Mouse (Mus musculus): ENCODE measurements around the gene Psma5. TPM values are rescaled to one million over a fixed set of nuclear protein-coding genes. Genes with fewer than 3 reads are reported as not detected.
A peak's percentile ranks its signal among the peaks of the same experiment; 100 is the strongest.
"Not testable (repeated sequence)": the region's sequence is repeated elsewhere in the genome, so short reads cannot be mapped to it uniquely, and the experiment has no call there.

Psma5 gene
- polyA plus RNA-seq, 1 experiment from 2014 or later: 321 TPM

DNA sequence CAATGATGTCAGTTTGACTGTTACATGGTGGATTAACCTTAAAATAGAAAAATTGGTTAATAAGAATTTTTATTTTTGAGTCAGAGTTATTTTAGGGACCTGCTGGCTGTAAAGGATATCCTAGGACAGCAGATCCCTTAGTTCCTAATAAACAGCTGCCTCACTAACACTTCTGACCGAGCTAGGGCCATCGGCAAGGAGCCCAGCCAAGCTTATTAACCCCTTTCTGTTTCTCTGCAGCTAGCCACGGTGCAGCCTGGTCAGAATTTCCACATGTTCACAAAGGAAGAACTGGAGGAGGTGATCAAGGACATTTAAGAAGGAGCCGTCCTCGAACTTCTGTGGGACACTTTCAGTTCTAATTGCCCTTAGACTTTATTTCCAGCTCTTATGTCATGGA, 22.8 kb downstream of the Psma5 start:
- not testable (repeated sequence) for H3K9me3 ChIP-seq (ENCODE audit: low read length); ATAC-seq (ENCODE audit: low FRiP score, low TSS enrichment); H3K9ac ChIP-seq (replicated peaks; ENCODE audit: low read length); H3K27me3 ChIP-seq (ENCODE audit: insufficient read depth, low read length); H3K4me2 ChIP-seq (replicated peaks; ENCODE audit: low read depth, low read length); H3K4me1 ChIP-seq (ENCODE audit: insufficient read depth, low read length); H3K27ac ChIP-seq (ENCODE audit: low read length); H3K4me3 ChIP-seq (ENCODE audit: low read length)
- WGBS: 92% methylated on average over 5 of the region's 5 CpGs
- H3K36me3 ChIP-seq (ENCODE audit: insufficient read depth, low read length): peaks cover 26% of the 10 kb centered on the region

DNA sequence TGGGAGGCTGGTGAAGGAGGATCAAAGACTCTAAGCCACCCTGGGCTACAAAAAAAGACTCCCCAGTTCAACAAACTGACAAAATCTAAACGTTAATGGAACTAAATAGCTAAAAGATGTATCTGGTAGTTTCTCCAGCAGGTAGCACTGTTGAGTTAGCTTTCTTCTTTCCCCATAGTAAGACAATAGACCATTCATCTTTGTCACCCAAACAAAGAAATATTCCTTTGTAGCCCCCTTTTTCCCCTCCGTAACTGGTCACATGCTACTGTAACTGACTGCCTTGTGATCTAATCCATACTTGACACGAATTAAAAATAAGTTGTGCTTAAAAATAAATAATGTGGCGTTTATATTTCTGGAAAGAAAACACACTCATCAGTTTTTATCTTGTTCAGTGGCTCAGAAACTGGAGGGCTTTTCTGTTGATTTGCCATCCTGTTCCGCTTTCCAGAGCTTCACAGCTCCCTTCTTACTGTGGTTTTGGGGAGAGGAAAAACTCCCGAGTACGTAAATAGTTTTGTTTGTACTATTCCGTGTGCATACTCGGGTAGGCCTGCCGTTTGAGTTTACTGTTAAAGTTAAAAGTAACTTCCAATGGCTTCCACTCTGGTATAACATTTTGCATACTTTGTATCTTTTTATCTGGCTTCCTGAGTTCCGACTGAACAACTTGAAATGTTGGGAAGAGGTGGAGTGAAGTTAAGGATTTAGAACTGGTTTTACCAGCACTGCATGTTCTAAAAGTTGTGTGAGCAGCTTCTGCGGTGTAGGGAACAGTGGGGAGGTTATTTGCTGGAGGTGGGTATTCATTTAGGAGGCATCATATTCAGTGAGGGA, 25.9 kb downstream of the Psma5 start:
- Histone ChIP-seq H3K9ac (replicated peaks; ENCODE audit: low read length) (peak overlapping the region; percentile 86), H3K4me3 (ENCODE audit: low read length) (peak overlapping the region; percentile 85), H3K9me3 (ENCODE audit: low read length) (no peaks in the 10 kb centered on the region), H3K36me3 (ENCODE audit: insufficient read depth, low read length) (peaks cover 10% of the 10 kb centered on the region), H3K27me3 (ENCODE audit: insufficient read depth, low read length) (no peaks in the 10 kb centered on the region), H3K4me1 (ENCODE audit: insufficient read depth, low read length) (peaks cover 37% of the 10 kb centered on the region), H3K4me2 (replicated peaks; ENCODE audit: low read depth, low read length) (peak overlapping the region; percentile 96), H3K27ac (ENCODE audit: low read length) (peak overlapping the region; percentile 87)
- 18% methylated on average over 12 of the region's 12 CpGs for WGBS
- no peak for ATAC-seq (ENCODE audit: low FRiP score, low TSS enrichment)

DNA sequence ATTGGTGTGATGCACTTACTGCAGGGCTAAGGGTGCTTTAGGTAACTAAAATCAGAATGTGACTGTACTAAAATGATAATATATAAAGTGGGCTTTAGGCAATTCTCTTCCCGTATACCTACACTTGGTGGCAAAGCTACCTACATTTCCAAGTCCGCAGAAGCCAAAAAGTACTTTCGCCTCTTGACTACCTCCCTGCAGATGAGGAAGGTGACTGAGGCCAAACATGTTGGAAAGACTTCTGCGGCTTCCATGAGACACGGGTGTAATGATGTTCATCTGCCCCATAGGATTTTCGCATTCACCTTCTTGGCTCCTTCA, 26.5 kb downstream of the Psma5 start:
- ATAC-seq (ENCODE audit: low FRiP score, low TSS enrichment): no peak
- H3K9ac ChIP-seq (replicated peaks; ENCODE audit: low read length): peak overlapping the region; percentile 86
- peak overlapping the region; percentile 85 for H3K4me3 ChIP-seq (ENCODE audit: low read length)
- 9% methylated on average over 6 of the region's 6 CpGs for WGBS
- H3K27ac ChIP-seq (ENCODE audit: low read length): peak overlapping the region; percentile 87
- H3K4me1 ChIP-seq (ENCODE audit: insufficient read depth, low read length): peaks cover 43% of the 10 kb centered on the region
- no peaks in the 10 kb centered on the region for H3K27me3 ChIP-seq (ENCODE audit: insufficient read depth, low read length)
- no peaks in the 10 kb centered on the region for H3K9me3 ChIP-seq (ENCODE audit: low read length)
- peak overlapping the region; percentile 96 for H3K4me2 ChIP-seq (replicated peaks; ENCODE audit: low read depth, low read length)
- peaks cover 5% of the 10 kb centered on the region; the same call in 1 of the 2 replicates for H3K36me3 ChIP-seq (ENCODE audit: insufficient read depth, low read length)

DNA sequence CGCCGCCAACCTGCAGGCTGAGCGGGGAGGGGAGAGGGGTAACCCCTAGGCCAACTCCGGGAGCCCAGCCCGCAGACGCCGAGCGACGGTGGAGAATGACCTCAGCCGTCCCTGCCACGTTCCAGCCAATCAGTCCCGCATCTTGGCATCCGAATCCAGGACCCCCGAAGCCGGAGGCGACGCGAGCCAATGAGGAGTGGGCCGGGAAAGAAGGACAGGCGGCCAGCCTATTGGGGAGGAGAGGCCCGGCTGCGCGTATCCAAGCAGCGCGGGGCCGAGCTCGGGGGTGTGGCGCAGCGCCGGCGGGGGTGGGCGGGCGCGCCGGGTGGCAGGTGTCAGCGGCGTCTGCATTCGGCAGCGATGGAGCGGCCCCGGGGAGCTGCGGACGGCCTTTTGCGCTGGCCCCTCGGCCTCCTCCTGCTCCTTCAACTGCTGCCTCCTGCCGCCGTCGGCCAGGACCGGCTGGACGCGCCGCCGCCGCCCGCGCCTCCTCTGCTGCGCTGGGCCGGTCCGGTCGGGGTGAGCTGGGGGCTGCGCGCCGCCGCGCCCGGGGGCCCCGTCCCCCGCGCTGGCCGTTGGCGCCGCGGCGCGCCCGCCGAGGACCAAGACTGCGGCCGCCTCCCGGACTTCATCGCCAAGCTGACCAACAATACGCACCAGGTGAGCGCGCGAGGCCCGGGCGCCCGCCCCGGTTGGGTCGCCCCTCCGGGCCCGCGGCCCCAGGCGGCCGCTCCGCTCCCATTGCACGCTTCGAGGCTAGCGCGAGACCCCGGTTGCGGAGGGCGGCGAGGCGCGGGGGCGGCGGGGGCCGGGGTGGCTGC, 27.3 kb downstream of the Psma5 start, which contains the start of gene Sort1:
Gene Sort1 (plus strand): TSS at position 302 of the 821 bp plus-strand sequence.
- H3K4me3 ChIP-seq (ENCODE audit: low read length): peak within 1 kb of the TSS; percentile 85
- H3K9ac ChIP-seq (replicated peaks; ENCODE audit: low read length): peak within 1 kb of the TSS; percentile 86
- H3K27me3 ChIP-seq (ENCODE audit: insufficient read depth, low read length): no peaks in the 10 kb centered on the region
- WGBS: 0% methylated on average over 77 of the region's 109 CpGs
- H3K4me1 ChIP-seq (ENCODE audit: insufficient read depth, low read length): peaks cover 50% of the 10 kb centered on the region
- ATAC-seq (ENCODE audit: low FRiP score, low TSS enrichment): peak; percentile 98
- H3K9me3 ChIP-seq (ENCODE audit: low read length): no peaks in the 10 kb centered on the region
- H3K4me2 ChIP-seq (replicated peaks; ENCODE audit: low read depth, low read length): peak within 1 kb of the TSS; percentile 96
- H3K27ac ChIP-seq (ENCODE audit: low read length): peak within 1 kb of the TSS; percentile 87
- peaks cover 5% of the 10 kb centered on the region; the same call in 1 of the 2 replicates for H3K36me3 ChIP-seq (ENCODE audit: insufficient read depth, low read length)

DNA sequence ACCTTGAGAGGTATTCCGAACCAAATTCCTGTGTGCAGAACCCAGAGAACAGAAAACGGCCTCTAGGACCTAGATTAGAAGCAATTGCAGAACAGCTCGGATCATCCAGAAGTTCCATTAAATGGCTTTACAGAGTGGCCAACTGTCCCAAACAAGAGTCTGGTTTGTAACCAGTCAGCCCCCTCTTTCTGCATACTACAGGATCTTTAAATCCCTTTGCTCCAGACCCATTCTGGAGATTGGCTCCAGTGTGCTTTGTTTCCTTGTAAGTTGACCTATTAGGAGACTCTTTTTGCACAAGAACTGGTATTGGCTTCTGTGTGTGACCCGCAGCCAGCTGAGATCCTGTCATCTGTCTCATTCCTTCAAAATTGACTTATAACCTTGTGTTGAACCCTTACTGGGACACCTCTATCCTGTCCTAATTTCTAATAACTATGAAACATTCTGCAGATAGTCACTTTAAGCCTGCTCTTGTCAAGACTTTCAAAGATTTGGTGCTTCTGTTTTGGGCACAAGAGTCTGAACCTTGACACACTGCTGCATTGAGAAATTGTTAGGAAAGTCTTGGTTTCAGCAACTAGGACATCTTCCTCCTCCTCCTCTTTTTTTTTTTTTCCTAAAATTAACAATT, 28.5 kb downstream of the Psma5 start:
- ATAC-seq (ENCODE audit: low FRiP score, low TSS enrichment): no peak

DNA sequence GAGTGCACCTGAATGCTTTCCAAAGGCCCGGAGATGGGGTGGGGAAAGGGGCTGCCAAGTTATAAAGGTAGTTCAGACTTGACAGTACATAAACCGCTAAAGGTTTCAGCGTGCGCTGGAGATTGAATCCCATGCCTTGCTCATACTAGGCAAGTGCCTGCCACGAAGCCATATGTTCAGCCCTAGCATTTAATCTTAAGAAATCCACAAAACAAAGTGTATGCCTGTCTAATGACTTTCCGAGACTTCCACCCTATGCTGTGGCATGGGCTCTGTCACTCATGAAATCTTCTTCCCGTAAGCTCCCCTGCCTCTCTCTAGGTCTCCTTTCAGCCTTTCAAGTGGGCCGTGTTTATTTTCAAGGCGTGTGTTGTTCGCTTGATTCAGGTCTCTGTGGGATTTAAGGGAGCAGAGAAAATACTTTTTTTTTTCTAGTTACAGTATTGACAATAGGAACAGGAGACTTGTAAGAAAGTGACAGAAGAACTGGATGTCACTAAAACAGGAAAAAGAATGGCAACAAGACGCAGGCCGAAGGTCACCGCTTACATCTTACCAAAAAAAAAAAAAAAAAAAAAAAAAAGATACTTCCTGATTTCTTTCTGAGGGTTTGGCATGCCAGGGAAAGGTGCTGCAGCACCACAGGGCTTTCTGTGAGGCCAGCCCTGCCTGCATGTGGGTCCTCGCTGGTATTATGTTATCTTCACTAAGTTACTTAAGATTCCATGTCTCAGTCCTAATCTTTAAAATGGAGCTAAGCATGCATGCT, 30.1 kb downstream of the Psma5 start:
- Histone ChIP-seq H3K4me2 (replicated peaks; ENCODE audit: low read depth, low read length) (no peak overlapping the region), H3K9ac (replicated peaks; ENCODE audit: low read length) (0 out of 2 replicates have a peak overlapping the region, but pooled peaks have one; percentile 14), H3K27ac (ENCODE audit: low read length) (peak overlapping the region; percentile 82; the same call in 1 of the 2 replicates), H3K36me3 (ENCODE audit: insufficient read depth, low read length) (no peaks in the 10 kb centered on the region), H3K9me3 (ENCODE audit: low read length) (no peaks in the 10 kb centered on the region), H3K27me3 (ENCODE audit: insufficient read depth, low read length) (no peaks in the 10 kb centered on the region), H3K4me3 (ENCODE audit: low read length) (no peak overlapping the region), H3K4me1 (ENCODE audit: insufficient read depth, low read length) (peaks cover 65% of the 10 kb centered on the region)
- no peak for ATAC-seq (ENCODE audit: low FRiP score, low TSS enrichment)
- WGBS: 67% methylated on average over 14 of the region's 14 CpGs

More for the DNA sequence above, 28.5 kb downstream of the Psma5 start:
- Histone ChIP-seq H3K4me3 (ENCODE audit: low read length) (peak overlapping the region; percentile 85), H3K36me3 (ENCODE audit: insufficient read depth, low read length) (0 out of 2 replicates have a peak, but pooled peaks cover 2% of the 10 kb centered on the region), H3K4me1 (ENCODE audit: insufficient read depth, low read length) (peaks cover 63% of the 10 kb centered on the region), H3K9ac (replicated peaks; ENCODE audit: low read length) (no peak overlapping the region), H3K27me3 (ENCODE audit: insufficient read depth, low read length) (no peaks in the 10 kb centered on the region), H3K27ac (ENCODE audit: low read length) (no peak overlapping the region), H3K4me2 (replicated peaks; ENCODE audit: low read depth, low read length) (peak overlapping the region; percentile 96), H3K9me3 (ENCODE audit: low read length) (no peaks in the 10 kb centered on the region)
- 57% methylated on average over 4 of the region's 4 CpGs for WGBS

DNA sequence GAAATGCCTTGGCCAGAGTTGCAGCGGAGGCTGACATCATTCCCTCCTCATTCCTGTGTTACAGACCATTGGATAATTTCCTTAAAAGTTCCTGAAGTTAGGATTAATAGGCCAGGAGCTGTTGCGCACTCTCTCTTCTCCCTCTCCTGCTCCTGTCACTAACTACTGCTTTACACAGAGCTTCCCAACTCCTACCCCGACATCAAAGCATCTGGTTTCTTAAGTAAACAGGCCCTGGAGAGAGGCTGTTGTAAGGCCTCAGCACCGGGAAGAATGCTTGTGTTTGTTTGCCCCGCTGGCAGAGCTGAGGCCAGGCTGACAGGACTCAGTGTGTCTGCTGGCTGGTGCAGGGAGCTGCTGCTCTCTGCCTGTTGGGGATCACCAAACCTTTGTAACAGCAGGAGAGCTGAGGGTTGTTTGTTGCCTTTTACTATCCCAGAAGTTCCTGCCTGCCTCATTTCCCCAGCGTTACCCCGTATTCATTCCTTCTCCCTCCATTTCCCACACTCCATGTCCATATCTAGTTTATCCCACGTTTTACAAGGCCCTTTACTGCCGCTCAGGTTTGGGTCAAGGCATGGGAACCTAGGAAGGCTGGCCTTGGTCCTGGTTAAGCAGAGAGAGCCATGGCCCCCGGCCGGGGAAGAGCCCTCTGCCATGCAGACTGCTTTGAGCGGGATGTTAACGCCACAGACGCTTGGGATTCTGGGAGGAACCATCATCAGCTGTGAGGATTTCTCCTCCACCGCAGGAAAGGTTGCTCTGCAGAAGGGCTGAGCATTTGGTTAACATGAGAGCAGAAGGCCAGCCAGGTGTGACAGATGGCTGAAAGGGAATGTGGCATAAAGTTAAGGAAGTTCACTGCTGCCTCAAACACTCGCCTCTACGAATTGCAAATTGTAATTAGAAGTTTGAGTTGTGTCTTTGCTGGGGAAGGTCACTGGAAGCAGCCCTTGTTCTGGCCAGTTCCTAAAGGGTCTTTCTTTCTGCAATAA, 31.4 kb downstream of the Psma5 start:
- WGBS: 21% methylated on average over 17 of the region's 17 CpGs
- ATAC-seq (ENCODE audit: low FRiP score, low TSS enrichment): no peak
- Histone ChIP-seq H3K4me3 (ENCODE audit: low read length) (no peak overlapping the region), H3K27me3 (ENCODE audit: insufficient read depth, low read length) (no peaks in the 10 kb centered on the region), H3K9ac (replicated peaks; ENCODE audit: low read length) (peak overlapping the region; percentile 23), H3K9me3 (ENCODE audit: low read length) (no peaks in the 10 kb centered on the region), H3K4me2 (replicated peaks; ENCODE audit: low read depth, low read length) (peak overlapping the region; percentile 31), H3K36me3 (ENCODE audit: insufficient read depth, low read length) (no peaks in the 10 kb centered on the region), H3K4me1 (ENCODE audit: insufficient read depth, low read length) (peaks cover 58% of the 10 kb centered on the region), H3K27ac (ENCODE audit: low read length) (peak overlapping the region; percentile 82)

DNA sequence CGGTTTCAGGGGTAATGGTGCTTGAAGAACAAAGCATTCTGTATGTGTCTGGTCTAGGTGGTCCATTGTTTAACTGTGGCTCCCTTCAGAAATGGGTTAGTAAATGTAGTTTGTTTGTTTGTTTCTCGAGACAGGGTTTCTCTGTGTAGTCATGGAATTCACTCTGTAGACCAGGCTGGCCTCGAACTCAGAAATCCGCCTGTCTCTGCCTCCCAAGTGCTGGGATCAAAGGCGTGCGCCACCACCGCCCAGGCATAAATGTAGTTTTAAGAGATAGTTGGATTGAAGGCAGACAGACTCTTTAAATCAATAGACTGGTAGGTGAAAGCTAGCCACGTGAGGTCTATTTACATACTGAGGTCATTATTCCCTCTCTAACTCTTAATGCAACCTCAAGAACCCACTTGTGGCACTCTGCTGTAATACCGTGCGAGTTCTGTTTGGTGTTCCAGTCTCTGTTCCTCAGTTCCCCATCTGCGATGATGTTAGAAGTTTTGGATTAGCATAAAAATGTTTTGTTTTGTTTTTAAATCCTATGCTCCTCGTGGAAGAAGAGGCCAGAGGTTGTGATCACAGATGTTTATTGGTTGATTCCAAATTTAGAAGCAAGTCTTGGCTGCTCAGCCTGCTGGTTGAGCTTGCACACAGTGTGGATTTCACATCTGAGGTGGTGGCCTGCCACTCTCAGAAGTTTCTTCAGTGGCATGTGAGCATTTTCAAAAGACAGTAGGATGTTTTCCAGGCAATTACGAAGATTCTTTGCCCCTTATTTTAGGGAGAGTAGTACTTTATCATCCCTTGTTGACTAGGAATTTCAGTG, 32.8 kb downstream of the Psma5 start:
- no peak overlapping the region for H3K4me2 ChIP-seq (replicated peaks; ENCODE audit: low read depth, low read length)
- H3K4me1 ChIP-seq (ENCODE audit: insufficient read depth, low read length): peaks cover 58% of the 10 kb centered on the region
- no peak for ATAC-seq (ENCODE audit: low FRiP score, low TSS enrichment)
- H3K4me3 ChIP-seq (ENCODE audit: low read length): no peak overlapping the region
- H3K27me3 ChIP-seq (ENCODE audit: insufficient read depth, low read length): no peaks in the 10 kb centered on the region
- H3K36me3 ChIP-seq (ENCODE audit: insufficient read depth, low read length): no peaks in the 10 kb centered on the region
- H3K9me3 ChIP-seq (ENCODE audit: low read length): no peaks in the 10 kb centered on the region
- H3K27ac ChIP-seq (ENCODE audit: low read length): peak overlapping the region; percentile 82; the same call in 1 of the 2 replicates
- H3K9ac ChIP-seq (replicated peaks; ENCODE audit: low read length): no peak overlapping the region
- 70% methylated on average over 13 of the region's 13 CpGs for WGBS

All from kidney, embryonic 16.5 days (tissue).